Mouse (Mus musculus): ENCODE measurements around the gene Rrh.

The Rrh gene

DNA sequence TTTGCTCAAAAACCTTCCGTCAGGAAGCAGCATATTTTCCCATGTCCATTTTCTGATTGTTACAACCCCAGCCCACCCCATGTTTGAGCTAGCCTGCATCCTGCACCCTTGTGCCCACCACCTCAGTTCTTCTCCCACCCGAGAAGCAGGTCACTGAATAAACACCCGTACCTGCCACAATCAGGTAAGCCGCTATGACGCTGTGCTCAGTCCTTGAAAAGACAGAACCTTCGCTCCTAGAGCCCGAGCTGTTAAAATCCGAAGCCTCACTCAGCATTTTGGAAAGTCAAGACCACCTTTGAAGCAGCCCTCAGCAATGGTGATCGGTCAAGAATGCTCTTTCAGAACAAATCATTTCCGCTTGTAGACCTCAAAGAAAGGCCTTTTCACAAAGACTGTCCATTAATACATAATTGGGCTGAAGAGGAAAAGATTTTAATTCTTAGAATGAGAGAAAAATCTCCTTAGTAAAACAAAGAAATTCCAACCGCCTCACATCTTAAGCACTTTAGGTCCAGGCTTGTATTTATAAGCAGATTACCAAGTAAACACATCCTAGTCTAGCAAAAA lies at the start of gene Rrh:
Gene Rrh, minus strand, starts transcription at position 382 of the 570 bp plus-strand sequence.
- DNase-seq (ENCODE audit: low spot score), result no peak

DNA sequence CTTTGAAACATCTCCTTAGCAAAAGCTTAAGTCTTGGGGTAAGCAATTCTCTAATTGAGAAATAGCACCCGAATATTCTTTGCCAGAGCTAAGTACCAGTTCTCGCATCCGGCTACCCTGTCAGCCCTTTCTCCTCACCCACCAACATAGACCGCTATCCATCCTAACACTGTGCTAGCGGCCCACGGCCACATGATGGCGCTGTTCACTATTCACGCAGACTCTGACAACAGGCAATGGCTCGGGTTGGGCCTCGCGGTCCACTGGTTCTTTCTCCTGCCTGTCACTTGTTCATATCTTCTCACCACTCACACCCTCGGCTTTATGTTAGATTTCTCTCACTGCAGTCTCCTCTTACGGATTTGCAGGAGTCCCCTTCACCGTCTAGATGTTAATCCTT lies 41.3 kb upstream of the Rrh start:
- no peak for DNase-seq (ENCODE audit: low spot score)

DNA sequence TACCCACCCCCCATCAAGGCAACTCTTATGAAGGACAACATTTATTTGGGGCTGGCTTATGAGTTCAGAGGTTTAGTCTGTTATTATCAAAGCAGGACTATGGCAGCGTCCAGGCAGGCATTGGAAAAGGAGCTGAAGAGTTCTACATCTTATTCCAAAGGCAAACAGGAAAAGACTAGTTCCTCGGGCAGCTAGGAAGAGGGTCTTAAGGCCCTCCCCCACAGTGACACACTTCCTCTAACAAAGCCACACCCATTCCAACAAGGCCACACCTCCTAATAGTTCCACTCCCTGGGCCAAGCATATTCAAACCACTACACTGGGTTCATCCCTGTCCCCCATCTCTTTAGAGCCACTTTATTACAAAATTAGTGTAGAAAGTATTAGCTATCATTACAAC lies 40.2 kb upstream of the Rrh start:
- DNase-seq (ENCODE audit: low spot score), result no peak

DNA sequence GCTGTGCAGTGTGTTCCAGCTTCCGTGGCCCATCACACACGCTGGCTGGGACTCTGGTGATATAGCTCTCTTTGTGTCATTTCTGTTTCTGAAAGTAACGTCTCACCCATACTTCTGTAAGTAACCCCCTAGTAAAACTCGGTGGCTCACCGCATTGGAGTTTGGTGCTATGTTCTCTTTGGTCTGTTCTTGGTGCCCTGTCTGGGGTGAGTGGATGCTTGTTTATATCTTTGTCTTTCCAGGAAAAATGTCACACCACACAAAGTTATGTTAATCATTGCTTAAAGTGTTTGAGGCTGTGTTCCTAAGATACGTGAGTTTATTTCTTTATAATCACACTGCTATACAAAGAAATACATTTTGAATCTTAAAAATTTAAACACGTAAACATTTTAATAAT lies 24.5 kb upstream of the Rrh start:
- DNase-seq (ENCODE audit: low spot score), result no peak

DNA sequence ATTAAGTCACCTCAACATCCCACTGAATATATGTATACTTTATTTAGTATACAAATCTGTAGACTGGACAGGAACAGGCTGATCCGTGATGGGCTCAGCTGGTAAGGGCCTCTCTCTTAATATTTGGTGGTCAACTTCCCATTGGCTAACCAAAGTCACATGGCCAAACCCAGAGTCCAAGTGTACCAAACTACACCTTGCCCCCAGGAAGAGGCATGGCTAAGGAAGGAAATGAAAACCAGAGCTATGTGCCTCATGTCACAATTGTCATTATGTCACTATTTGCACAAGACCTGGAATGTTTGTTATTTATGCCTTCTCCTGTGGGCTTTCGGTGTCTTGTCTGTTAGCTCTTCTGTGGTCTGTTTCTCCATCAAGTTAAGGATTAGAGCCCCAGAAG lies 23.5 kb upstream of the Rrh start:
- DNase-seq (ENCODE audit: low spot score), result no peak

DNA sequence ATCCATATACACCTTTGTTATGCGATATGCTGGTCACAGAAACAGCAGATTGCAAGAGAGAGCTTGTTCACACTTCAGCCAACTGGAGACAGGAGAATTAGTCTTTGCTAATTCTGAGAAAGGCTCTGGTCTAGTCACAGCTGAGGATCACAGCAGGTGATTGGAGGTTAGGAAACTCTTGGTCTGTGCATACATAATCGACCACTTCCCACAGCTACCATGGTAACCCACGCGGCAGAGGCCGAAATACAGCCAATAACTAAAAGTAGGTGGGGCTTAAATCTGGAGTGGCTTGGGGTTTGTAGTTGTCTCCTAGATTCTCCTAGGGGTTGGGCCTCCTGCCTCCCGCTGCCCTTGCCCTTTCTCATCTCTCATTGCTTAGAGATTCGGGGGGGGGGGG lies 15.6 kb upstream of the Rrh start:
- no peak for DNase-seq (ENCODE audit: low spot score)

DNA sequence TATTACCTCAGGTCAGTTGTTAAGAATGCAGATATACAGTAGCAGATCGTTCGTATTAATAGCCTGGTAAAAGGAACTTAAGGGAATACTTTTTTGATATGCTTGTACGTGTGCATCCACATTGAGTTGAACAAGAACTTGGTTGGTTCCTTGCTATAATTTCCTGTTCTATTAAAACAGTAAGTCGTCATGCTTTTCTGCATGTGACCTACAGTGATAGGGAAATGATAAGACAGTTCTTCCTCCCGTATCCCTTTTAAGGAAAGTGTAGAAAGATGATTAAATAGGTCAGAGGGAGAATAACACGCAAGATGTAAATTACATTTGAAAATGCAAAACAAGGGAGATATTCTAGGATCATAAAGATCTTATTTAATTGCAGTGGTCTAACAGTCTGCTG lies 14.6 kb upstream of the Rrh start:
- no peak for DNase-seq (ENCODE audit: low spot score)

DNA sequence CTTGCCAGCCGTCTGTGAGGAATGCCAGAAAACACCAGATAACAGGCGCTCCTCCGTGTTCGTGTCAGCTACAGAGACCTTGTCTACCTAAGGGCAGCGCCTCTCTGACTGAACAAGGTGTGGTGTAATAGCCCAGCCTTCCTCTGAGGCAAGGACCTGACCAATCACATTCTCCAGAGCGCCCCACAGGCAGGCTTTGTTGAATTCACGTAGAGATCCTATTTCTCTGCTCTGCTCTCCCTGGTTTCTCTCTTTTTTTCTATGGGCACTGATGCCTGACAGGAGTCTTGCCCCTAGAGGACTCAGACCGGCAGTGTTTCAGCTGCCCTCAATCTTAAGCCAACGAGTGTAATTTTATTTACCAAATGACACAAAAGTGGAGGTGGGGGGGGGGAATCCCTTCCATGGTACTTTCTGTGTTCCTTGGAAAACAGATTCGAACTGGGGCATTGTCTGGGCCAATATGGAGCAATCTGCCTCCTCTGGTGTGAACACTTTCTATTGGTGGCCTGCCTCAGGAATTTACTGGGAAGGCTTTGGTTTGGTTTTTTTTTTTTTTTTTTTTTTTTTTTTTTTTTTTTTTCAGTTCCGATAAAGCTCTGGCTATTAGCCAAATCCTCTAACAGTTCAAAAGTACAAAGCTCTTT lies 13.8 kb upstream of the Rrh start:
- DNase-seq (ENCODE audit: low spot score), result peak; percentile 70

DNA sequence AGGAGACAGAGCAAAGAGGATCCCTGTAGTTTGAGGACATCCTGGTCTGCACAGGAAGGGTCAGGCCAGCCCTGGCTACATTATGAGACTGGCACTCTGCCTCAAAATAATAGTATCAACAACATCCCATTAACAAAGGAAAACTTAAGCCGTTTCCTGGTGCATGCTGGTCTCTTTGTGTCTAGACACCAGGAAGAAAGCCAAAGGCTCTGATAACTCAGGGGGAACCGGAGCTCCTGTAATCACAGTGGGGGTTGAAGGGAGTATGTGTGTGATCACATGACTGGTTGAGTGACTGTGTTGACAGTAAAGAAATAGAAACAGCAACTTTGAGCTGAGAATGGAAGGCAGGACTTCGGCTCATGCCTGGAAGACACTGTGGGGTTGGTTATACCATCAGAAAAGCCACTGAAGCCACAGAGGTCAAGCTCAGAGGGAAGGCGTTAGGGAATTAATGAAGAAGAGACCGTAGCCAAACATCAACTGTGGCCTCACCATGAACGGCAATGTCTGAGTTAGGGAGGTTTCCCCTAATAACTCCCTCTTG lies 13.1 kb upstream of the Rrh start, which contains the start of gene Cfi:
Gene Cfi, plus strand, starts transcription at position 497 of the 547 bp plus-strand sequence.
- no peak for DNase-seq (ENCODE audit: low spot score)

DNA sequence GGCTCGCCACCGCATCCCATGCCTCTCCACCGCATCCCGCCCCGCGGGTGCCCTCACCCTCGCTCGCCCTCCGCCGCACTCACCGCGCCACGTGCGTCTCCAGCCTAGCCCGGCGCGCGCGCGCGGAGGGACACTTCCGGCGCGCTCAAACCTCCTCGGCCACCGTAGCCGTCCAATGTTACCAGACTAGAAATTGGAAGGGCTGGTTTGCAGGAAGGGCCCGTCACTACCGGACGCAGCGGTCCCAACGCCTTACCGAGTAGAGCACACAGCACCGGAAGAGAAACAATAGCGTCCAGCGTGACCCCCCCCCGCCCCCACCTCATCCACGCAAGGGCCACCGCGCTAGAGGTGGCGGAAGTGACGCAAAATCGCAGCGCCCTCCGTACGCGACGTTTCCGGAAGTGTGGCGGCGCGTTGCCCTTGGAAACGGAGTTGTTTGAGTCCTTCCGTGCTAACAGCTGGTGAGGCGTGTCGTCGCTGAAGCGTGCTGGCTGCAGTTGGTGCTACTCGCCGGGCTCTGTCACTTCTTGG lies 8.7 kb upstream of the Rrh start, which contains the start of gene Gar1:
Gene Gar1, minus strand, starts transcription at position 362 of the 534 bp plus-strand sequence.
- peak; percentile 97 for DNase-seq (ENCODE audit: low spot score)

DNA sequence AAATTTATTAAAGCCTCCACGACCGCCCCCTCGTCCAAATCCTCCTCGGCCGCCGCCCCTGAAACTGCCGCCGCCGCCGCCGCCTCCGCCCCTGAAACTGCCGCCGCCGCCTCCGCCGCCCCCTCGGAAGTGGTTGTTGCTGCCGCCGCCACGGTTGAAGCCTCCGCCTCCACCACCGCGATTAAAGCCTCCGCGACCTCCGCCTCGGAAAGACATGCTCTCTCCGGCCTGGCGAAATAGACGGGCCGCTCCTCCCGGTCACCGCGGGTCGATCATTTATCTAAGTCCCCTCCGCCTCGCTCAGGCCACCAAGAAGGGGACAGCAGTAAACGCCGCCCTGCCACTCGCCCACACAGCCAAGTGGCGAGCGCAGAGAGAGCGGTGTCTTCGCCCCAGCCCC lies 8.2 kb upstream of the Rrh start:
- DNase-seq (ENCODE audit: low spot score), result no peak

DNA sequence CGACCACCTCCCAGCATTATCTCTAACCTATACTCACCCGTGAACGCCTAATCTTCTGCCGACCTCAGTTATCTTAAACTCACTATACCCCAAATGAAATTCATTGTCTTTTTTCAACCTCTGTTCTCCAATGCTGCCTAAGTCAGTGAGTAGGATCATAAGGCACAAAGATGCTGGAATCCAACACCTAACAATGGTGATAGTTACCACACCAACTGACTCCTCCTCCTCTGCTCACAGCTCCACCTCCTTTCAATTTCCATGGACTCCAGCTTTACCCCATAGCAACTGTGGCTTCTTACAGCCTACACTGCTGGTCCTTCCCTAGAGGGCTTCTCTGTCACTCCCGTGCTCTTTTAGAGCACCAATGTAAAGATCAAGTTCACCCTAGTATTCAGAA lies 5.3 kb upstream of the Rrh start:
- no peak for DNase-seq (ENCODE audit: low spot score)

DNA sequence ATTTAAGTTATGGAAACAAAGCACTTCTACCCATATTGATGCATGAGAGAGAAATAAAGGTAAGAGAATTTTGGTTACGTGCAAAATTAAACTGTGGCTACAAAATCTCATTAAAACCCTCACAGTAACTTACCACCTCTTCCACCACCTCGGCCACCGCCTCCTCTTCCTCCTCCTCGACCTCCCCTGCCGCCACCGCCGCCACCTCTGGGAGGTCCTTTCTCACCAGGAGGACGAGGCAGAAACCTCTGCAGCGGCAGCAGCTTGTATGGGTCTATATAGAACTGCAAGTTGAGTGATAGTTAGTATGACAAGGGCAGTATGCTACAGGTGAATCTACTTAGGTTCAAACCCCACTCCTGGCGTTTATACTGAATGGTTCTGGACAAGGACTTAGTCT lies 4.3 kb upstream of the Rrh start:
- DNase-seq (ENCODE audit: low spot score), result no peak

DNA sequence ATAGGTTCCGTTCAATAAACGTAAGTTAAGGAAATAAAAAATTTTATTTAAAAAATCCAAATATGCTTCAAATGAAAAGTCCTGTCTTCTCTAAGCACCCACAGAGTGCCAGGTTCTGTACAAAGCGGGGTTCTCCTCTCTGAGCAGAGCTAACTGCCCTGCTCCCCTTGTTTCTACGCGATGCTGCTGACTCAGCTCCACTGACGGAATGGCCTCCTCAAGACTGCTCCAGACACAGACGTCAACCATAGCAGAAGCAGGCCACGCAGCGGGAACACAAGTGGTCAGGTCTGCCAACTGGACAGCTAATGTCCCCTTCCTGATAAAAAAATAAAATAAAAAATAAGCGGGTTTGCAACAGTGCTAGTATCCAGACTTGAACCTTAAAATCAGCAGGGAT lies 2.5 kb upstream of the Rrh start:
- no peak for DNase-seq (ENCODE audit: low spot score)

DNA sequence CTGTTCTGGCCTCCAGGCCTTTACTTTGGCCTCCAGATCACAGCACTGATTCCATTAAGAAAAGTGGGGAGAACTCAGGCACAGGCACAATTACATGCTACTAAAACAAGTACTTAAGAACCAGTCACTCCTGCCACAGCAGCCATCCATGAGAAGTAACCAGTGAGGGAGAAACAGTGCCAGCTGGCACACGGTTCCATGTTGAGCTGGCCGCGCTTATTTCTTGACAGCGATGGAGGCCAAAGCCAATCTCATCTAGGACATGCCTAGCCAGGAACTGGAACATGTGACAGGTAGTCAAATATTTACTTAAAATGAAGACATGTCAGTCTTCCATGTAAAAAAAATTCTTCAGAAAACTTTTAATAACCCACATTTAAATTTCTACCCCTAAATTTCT lies 1.8 kb upstream of the Rrh start:
- no peak for DNase-seq (ENCODE audit: low spot score)

DNA sequence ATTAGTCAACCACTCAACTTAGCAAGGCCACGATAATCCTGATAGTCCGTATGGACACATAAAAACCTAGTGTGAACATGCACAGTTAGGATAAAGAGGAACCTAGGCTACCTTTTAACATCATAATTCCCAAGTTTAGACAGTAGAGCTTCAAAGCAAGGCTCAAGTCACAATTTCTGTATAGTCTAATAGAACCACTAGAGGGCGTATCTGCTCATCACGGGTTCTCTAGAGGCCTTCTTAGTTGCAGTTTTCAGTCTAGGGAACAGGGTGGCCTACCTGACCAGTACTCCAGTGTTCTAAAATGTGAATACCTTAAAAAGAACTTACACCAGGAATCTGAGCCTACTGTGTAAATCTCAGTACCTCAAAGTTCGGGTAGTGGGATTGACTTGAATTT lies 906 bp upstream of the Rrh start:
- peak; percentile 68 for DNase-seq (ENCODE audit: low spot score)

DNA sequence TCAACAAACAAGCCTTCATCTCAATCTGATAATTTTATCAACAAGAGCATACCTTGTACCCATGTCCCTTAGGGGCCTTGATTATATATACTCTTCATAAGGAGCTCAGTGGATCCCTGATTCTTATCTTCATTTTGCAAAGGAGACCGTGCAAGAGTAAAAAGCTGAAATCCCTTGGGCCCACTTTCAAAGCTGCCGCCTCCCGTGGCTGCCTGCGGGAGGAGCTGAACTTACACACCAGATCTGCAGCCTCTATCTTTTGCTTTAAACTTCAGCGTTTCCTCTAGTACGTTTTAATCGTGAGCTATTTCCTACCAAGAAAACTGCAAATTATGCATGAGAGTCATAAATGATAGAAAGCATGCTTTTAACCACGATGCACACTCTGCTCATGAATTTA lies 651 bp downstream of the Rrh start:
- peak; percentile 19 for DNase-seq (ENCODE audit: low spot score)

DNA sequence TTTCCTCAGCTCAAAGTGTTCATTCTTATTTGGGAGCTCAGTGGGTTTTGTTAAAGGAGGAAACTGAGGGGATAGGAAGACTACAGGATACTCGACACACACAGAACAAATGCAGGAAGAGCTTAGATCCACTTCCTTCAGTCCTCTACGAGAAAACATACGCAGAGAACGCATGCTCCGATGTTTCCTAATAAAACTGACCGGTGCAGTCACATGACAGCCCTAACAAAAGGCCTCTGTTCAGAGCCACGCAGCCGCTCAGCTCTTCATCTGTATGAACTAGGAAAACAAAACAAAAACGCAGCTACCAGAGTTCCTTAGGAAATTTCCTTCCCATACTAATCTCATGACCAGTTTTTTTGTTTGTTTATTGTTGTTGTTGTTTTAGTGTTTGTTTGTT lies 1.5 kb downstream of the Rrh start:
- DNase-seq (ENCODE audit: low spot score), result no peak

DNA sequence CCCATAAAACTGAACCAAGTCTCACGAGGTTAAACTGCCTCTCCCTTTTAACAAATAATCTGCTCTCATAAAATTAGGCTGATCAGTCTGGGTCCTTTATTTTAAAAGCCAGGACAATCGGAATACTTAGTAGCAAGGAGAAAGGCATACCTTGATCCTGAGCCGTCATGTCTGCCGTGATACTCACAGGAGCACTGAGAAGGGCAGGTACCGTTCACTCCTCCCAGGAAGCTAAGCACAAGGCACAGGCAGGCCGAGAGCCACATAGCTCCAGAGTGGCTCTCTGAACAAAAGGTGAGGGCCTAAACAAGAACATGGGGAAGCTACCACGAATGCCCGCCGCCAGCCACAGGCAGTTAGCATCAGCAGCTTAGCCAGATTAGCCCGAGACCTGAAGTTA lies 18.6 kb downstream of the Rrh start, which contains the start of gene Lrit3:
Gene Lrit3, minus strand, starts transcription at position 266 of the 400 bp plus-strand sequence.
- no peak for DNase-seq (ENCODE audit: low spot score)

DNA sequence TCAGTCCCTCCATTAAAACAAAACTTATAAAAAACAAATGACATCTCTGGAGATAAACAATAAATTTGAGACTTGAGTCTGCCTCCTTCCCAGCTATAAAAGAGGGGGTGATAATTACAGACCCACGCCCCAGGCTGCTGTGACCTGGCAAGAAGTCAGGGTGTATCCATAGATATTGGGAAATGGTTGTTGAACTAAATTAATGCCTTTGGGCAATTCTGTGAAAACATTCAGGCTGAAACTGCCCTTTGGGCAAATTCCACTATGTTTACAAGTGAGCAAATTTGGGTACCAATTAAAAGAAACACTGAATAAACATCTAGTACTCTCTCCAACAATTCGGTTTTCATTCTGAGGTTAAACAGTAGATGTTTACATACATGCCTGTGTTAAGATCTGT lies 23.4 kb downstream of the Rrh start:
- no peak for DNase-seq (ENCODE audit: low spot score)

DNA sequence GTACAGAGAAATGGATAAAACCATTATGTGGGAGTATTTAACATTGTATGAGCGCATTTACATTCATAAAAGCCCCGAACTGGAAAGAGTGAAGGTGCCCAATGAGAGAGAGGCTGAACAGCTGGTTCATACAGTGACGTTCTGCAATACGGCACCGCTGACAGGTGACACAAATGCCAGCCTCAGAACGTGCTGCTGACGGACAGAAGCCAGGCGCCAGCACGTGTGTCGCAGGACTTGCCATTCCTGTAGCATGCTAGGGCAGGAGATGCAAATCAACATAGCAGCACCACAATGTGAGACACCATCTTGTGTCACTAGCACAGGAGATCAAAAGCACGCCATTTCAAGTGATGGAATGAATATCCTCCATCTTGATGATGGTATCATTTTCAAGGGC lies 23.8 kb downstream of the Rrh start:
- no peak for DNase-seq (ENCODE audit: low spot score)

DNA sequence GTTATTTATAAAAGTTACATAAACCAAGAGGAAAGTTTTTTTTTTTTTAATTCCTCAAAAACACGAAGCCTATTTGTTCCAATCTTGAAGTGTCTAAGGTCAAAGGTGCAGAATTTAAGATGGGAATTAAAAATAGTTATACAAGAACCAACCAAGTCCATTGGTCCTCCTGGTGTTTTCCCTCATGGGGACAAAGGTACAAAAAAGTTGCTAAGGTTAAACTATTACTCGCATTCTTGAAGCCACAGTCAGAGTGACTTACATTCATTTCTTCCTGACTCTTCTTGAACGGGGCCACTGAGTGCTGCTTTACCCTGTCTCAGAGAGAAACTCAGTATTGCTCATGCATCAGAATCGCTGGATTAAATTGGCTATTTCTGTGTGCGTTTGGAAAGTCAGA lies 25.0 kb downstream of the Rrh start:
- DNase-seq (ENCODE audit: low spot score), result no peak

DNA sequence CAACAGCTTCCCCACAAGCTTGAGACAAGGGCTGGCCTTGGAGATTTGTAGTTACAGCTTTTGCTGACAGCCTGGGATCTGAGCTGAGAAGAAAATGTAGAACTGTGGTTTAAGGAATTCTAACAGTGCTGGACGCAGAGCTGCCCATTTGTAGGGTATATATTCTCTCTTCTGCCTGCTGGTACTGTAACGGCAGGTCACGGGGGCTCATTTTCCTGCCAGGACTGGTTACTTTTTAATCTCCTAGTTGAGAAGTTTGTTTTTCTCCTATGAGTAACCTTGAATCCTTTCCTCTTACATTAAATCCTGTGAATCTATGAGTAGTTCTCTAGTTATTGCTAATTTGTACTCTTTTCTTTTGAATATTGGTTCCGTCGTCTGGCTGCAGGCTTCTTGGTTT lies 28.6 kb downstream of the Rrh start:
- no peak for DNase-seq (ENCODE audit: low spot score)

DNA sequence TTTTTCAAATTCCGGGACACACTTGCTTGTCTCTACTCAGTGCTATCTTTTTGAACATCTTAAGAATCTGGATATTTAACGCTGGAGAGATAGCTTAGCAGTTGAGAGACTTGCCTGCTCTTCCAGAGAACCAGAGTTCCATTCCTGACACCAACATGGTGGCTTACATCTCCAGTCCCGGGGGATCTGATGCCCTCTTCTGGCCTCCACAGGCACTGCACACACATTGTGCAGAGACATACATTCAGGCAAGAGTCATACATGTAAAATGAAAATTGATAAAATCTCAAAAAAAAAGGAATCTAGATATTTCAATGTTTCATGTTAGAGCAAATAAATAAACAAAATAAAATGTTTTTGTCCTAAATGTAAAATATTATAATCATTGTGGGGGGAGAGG lies 39.6 kb downstream of the Rrh start:
- DNase-seq (ENCODE audit: low spot score), result no peak

Data from MN1 (cell line).